Mouse (Mus musculus): ENCODE measurements around the gene Slc7a1. TPM values are rescaled to one million over a fixed set of nuclear protein-coding genes. Genes with fewer than 3 reads are reported as not detected.
A peak's percentile ranks its signal among the peaks of the same experiment; 100 is the strongest.

Slc7a1 gene
- polyA plus RNA-seq, 1 experiment from 2014 or later: 10.8 TPM

- peak; percentile 62 for TF ChIP-seq CTCF (IDR thresholded peaks at IDR 0.05; ENCODE audit: low read depth)
- H3K27ac ChIP-seq (ENCODE audit: low read depth, low read length): no peak overlapping the region
- 72% methylated on average over 12 of the region's 12 CpGs for WGBS
- no peaks in the 10 kb centered on the region for H3K4me1 ChIP-seq (replicated peaks; ENCODE audit: control insufficient read depth, insufficient read depth, low read length)
- H3K27me3 ChIP-seq (replicated peaks; ENCODE audit: control insufficient read depth, insufficient read depth, low read length): no peaks in the 10 kb centered on the region
- no peak overlapping the region for H3K4me2 ChIP-seq (replicated peaks; ENCODE audit: low read depth)
- H3K9ac ChIP-seq (ENCODE audit: low read depth, low read length): no peak overlapping the region
- no peak for ATAC-seq
- no peaks in the 10 kb centered on the region for H3K36me3 ChIP-seq (ENCODE audit: control insufficient read depth, insufficient read depth)
- H3K4me3 ChIP-seq (ENCODE audit: low read depth, low read length): no peak overlapping the region
- no peaks in the 10 kb centered on the region for H3K9me3 ChIP-seq (ENCODE audit: control insufficient read depth)
Observed at GRCm38 (mm10) chr5:148375480-148375879, 24.2 kb downstream of the Slc7a1 start.

GRCm38 (mm10) chr5:148373092-148373685 lies 26.5 kb downstream of the Slc7a1 start:
- 74% methylated on average over 9 of the region's 9 CpGs for WGBS
- Histone ChIP-seq H3K4me1 (replicated peaks; ENCODE audit: control insufficient read depth, insufficient read depth, low read length) (no peaks in the 10 kb centered on the region), H3K27ac (ENCODE audit: low read depth, low read length) (no peak overlapping the region), H3K9me3 (ENCODE audit: control insufficient read depth) (no peaks in the 10 kb centered on the region), H3K4me2 (replicated peaks; ENCODE audit: low read depth) (no peak overlapping the region), H3K36me3 (ENCODE audit: control insufficient read depth, insufficient read depth) (no peaks in the 10 kb centered on the region), H3K4me3 (ENCODE audit: low read depth, low read length) (no peak overlapping the region), H3K27me3 (replicated peaks; ENCODE audit: control insufficient read depth, insufficient read depth, low read length) (no peaks in the 10 kb centered on the region), H3K9ac (ENCODE audit: low read depth, low read length) (no peak overlapping the region)
- no peak for ATAC-seq
- no peak for TF ChIP-seq CTCF (IDR thresholded peaks at IDR 0.05; ENCODE audit: low read depth)

- H3K4me1 ChIP-seq (replicated peaks; ENCODE audit: control insufficient read depth, insufficient read depth, low read length): no peaks in the 10 kb centered on the region
- no peak overlapping the region for H3K4me3 ChIP-seq (ENCODE audit: low read depth, low read length)
- no peak overlapping the region for H3K27ac ChIP-seq (ENCODE audit: low read depth, low read length)
- H3K9ac ChIP-seq (ENCODE audit: low read depth, low read length): no peak overlapping the region
- ATAC-seq: no peak
- H3K4me2 ChIP-seq (replicated peaks; ENCODE audit: low read depth): no peak overlapping the region
- TF ChIP-seq CTCF (IDR thresholded peaks at IDR 0.05; ENCODE audit: low read depth): no peak
- H3K36me3 ChIP-seq (ENCODE audit: control insufficient read depth, insufficient read depth): no peaks in the 10 kb centered on the region
- no peaks in the 10 kb centered on the region for H3K9me3 ChIP-seq (ENCODE audit: control insufficient read depth)
- WGBS: 78% methylated on average over 12 of the region's 12 CpGs
- no peaks in the 10 kb centered on the region for H3K27me3 ChIP-seq (replicated peaks; ENCODE audit: control insufficient read depth, insufficient read depth, low read length)
Observed at GRCm38 (mm10) chr5:148372005-148372917, 27.4 kb downstream of the Slc7a1 start.

- no peak overlapping the region for H3K9ac ChIP-seq (ENCODE audit: low read depth, low read length)
- no peak for ATAC-seq
- H3K4me2 ChIP-seq (replicated peaks; ENCODE audit: low read depth): no peak overlapping the region
- no peak overlapping the region for H3K27ac ChIP-seq (ENCODE audit: low read depth, low read length)
- no peaks in the 10 kb centered on the region for H3K9me3 ChIP-seq (ENCODE audit: control insufficient read depth)
- 94% methylated on average over 9 of the region's 9 CpGs for WGBS
- no peaks in the 10 kb centered on the region for H3K4me1 ChIP-seq (replicated peaks; ENCODE audit: control insufficient read depth, insufficient read depth, low read length)
- no peaks in the 10 kb centered on the region for H3K36me3 ChIP-seq (ENCODE audit: control insufficient read depth, insufficient read depth)
- no peak for TF ChIP-seq CTCF (IDR thresholded peaks at IDR 0.05; ENCODE audit: low read depth)
- no peaks in the 10 kb centered on the region for H3K27me3 ChIP-seq (replicated peaks; ENCODE audit: control insufficient read depth, insufficient read depth, low read length)
- H3K4me3 ChIP-seq (ENCODE audit: low read depth, low read length): no peak overlapping the region
Observed at GRCm38 (mm10) chr5:148371375-148371774, 28.3 kb downstream of the Slc7a1 start.

DNA sequence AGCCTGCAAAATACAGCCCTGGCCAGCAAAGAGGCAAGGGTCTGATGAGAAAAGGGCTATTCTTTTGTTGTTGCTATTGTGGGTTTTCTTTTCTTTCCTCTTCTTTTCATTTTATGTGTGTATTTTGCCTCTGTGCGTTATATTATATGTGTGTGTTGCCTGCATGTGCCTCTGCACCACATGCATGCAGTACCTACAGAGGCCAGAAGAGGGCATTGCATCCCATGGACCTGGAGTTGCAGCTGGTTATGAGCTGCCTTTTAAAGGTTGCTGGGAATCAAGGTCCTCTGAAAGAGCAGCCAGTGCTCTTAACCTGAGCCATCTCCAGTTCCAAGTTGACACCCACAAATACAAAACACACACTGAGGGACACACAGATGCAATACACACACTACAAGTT lies 29.1 kb downstream of the Slc7a1 start:
- no peak for ATAC-seq
- H3K9me3 ChIP-seq (ENCODE audit: control insufficient read depth): no peaks in the 10 kb centered on the region
- no peak overlapping the region for H3K4me3 ChIP-seq (ENCODE audit: low read depth, low read length)
- H3K27me3 ChIP-seq (replicated peaks; ENCODE audit: control insufficient read depth, insufficient read depth, low read length): no peaks in the 10 kb centered on the region
- no peak overlapping the region for H3K27ac ChIP-seq (ENCODE audit: low read depth, low read length)
- no peaks in the 10 kb centered on the region for H3K36me3 ChIP-seq (ENCODE audit: control insufficient read depth, insufficient read depth)
- peak; percentile 75 for TF ChIP-seq CTCF (IDR thresholded peaks at IDR 0.05; ENCODE audit: low read depth)
- no peaks in the 10 kb centered on the region for H3K4me1 ChIP-seq (replicated peaks; ENCODE audit: control insufficient read depth, insufficient read depth, low read length)
- 97% methylated on average over 1 of the region's 1 CpGs for WGBS
- H3K9ac ChIP-seq (ENCODE audit: low read depth, low read length): no peak overlapping the region
- H3K4me2 ChIP-seq (replicated peaks; ENCODE audit: low read depth): no peak overlapping the region

- WGBS: 96% methylated on average over 3 of the region's 3 CpGs
- Histone ChIP-seq H3K9ac (ENCODE audit: low read depth, low read length) (no peak overlapping the region), H3K36me3 (ENCODE audit: control insufficient read depth, insufficient read depth) (no peaks in the 10 kb centered on the region), H3K27ac (ENCODE audit: low read depth, low read length) (no peak overlapping the region), H3K27me3 (replicated peaks; ENCODE audit: control insufficient read depth, insufficient read depth, low read length) (no peaks in the 10 kb centered on the region), H3K9me3 (ENCODE audit: control insufficient read depth) (no peaks in the 10 kb centered on the region), H3K4me3 (ENCODE audit: low read depth, low read length) (no peak overlapping the region), H3K4me1 (replicated peaks; ENCODE audit: control insufficient read depth, insufficient read depth, low read length) (no peaks in the 10 kb centered on the region), H3K4me2 (replicated peaks; ENCODE audit: low read depth) (no peak overlapping the region)
- no peak for ATAC-seq
- peak; percentile 48 for TF ChIP-seq CTCF (IDR thresholded peaks at IDR 0.05; ENCODE audit: low read depth)
Observed at GRCm38 (mm10) chr5:148369178-148369577, 30.5 kb downstream of the Slc7a1 start.
